Mouse (Mus musculus): Measurements from ENCODE around the gene Slc16a11.

The Slc16a11 gene

GRCm38 (mm10) chr11:70201691-70202090, 10.9 kb upstream of the Slc16a11 start:
- peak; percentile 91 to 95 for DNase-seq

- DNase-seq, result no peak
Observed at GRCm38 (mm10) chr11:70206801-70207200, 5.8 kb upstream of the Slc16a11 start.

- DNase-seq, result no peak
Observed at GRCm38 (mm10) chr11:70207283-70207682, 5.3 kb upstream of the Slc16a11 start.

GRCm38 (mm10) chr11:70208778-70209388, 3.7 kb upstream of the Slc16a11 start:
- DNase-seq, result peak in 1 of 2 experiments; percentile 57

GRCm38 (mm10) chr11:70210681-70211080, 1.9 kb upstream of the Slc16a11 start:
- no peak for DNase-seq

- no peak for DNase-seq
Observed at GRCm38 (mm10) chr11:70211972-70212371, 580 bp upstream of the Slc16a11 start.

- DNase-seq, result peak; percentile 85 to 88
Observed at GRCm38 (mm10) chr11:70212896-70213295, 344 bp downstream of the Slc16a11 start.

GRCm38 (mm10) chr11:70213736-70214135, 1.2 kb downstream of the Slc16a11 start:
- peak; percentile 43 to 72 for DNase-seq

- DNase-seq, result peak; percentile 75 to 94
Observed at GRCm38 (mm10) chr11:70214191-70214855, 1.8 kb downstream of the Slc16a11 start.

- no peak for DNase-seq
Observed at GRCm38 (mm10) chr11:70214856-70215209, 2.3 kb downstream of the Slc16a11 start.

- DNase-seq, result peak; percentile 68 to 84
Observed at GRCm38 (mm10) chr11:70215301-70215700, 2.7 kb downstream of the Slc16a11 start.

- no peak for DNase-seq
Observed at GRCm38 (mm10) chr11:70216103-70216502, 3.6 kb downstream of the Slc16a11 start.

- DNase-seq, result peak; percentile 62 to 82
Observed at GRCm38 (mm10) chr11:70218039-70218438, 5.5 kb downstream of the Slc16a11 start.

GRCm38 (mm10) chr11:70218741-70219470, 6.4 kb downstream of the Slc16a11 start:
- peak in 1 of 2 experiments; percentile 70 for DNase-seq

GRCm38 (mm10) chr11:70219873-70220272, 7.3 kb downstream of the Slc16a11 start:
- DNase-seq, result no peak

GRCm38 (mm10) chr11:70220323-70220722, 7.8 kb downstream of the Slc16a11 start:
- peak in 1 of 2 experiments; percentile 65 for DNase-seq

- peak; percentile 99 for DNase-seq
Observed at GRCm38 (mm10) chr11:70220731-70221602, 8.4 kb downstream of the Slc16a11 start, which contains the start of gene Slc16a13. Gene Slc16a13, minus strand, starts transcription at chr11:70221064.

- peak; percentile 64 to 74 for DNase-seq
Observed at GRCm38 (mm10) chr11:70221603-70222500, 9.3 kb downstream of the Slc16a11 start.

- peak; percentile 63 to 83 for DNase-seq
Observed at GRCm38 (mm10) chr11:70223724-70224123, 11.2 kb downstream of the Slc16a11 start.

GRCm38 (mm10) chr11:70225798-70226601, 13.4 kb downstream of the Slc16a11 start:
- DNase-seq, result no peak

GRCm38 (mm10) chr11:70226602-70226890, 14.0 kb downstream of the Slc16a11 start:
- DNase-seq, result peak; percentile 63 to 75

Data from kidney, postnatal 25 days (tissue).